Mouse (Mus musculus) CH12.LX (cell line): ENCODE results near the gene Akap10. TPM values are rescaled to one million over a fixed set of nuclear protein-coding genes. Genes with fewer than 3 reads are reported as not detected.

Experiments
- DNase-seq: peaks from one replicate; pipeline ENCODE4 v3.0.0-alpha.2; 2013; ENCODE audit errors: extremely low read depth
- H3K27ac ChIP-seq: 2 replicates; pipeline ENCODE4 v1.5.1; 2012; ENCODE audit warnings: low read depth, mild to moderate bottlenecking, control low read depth, moderate library complexity; ENCODE audit not compliant: insufficient read depth
- H3K27me3 ChIP-seq: replicated peaks from 2 replicates; pipeline ENCODE3; 2012; ENCODE audit warnings: inconsistent platforms
- H3K36me3 ChIP-seq, 2 experiments: replicated peaks in 1 of 2; 2 replicates each; pipeline versions ENCODE3 to v1.6.1; 2012; ENCODE audit warnings: inconsistent platforms in 1 of 2, low read length in 1 of 2, mild to moderate bottlenecking in 1 of 2, mixed read lengths in 1 of 2, moderate library complexity in 1 of 2; ENCODE audit not compliant: control insufficient read depth in 1 of 2, insufficient read depth in 1 of 2
- H3K4me1 ChIP-seq, 2 experiments: 2 replicates each; pipeline ENCODE4 v1.6.1; 2012; ENCODE audit warnings: inconsistent platforms in 1 of 2, moderate library complexity in 1 of 2; ENCODE audit not compliant: insufficient read depth in 2 of 2, control insufficient read depth in 1 of 2
- H3K4me2 ChIP-seq: 2 replicates; pipeline ENCODE4 v1.6.1; 2012; ENCODE audit warnings: low read depth, mild to moderate bottlenecking, control low read depth; ENCODE audit not compliant: poor library complexity, insufficient read depth, severe bottlenecking
- H3K4me3 ChIP-seq, 3 experiments: fragments of 150-350 bp in 1 of 3; sonication (generic) in 1 of 3; replicated peaks in 1 of 3; 2 replicates each; pipeline versions ENCODE3 to v1.5.1; 2011 to 2012; ENCODE audit warnings: low read depth in 2 of 3, low read length in 2 of 3, mild to moderate bottlenecking in 2 of 3, moderate library complexity in 2 of 3, control low read depth in 1 of 3, improper control_type of control experiment in 1 of 3, inconsistent platforms in 1 of 3, mixed read lengths in 1 of 3; ENCODE audit not compliant: poor library complexity in 1 of 3
- H3K79me2 ChIP-seq: replicated peaks from 2 replicates; pipeline ENCODE4 v1.6.1; 2012; ENCODE audit warnings: mild to moderate bottlenecking, moderate library complexity; ENCODE audit not compliant: control insufficient read depth, poor library complexity, insufficient read depth, severe bottlenecking; ENCODE audit errors: extremely low read depth
- H3K9ac ChIP-seq: 2 replicates; pipeline ENCODE4 v1.6.1; 2012; ENCODE audit warnings: low read depth, mild to moderate bottlenecking, control low read depth, moderate library complexity; ENCODE audit not compliant: insufficient read depth
- H3K9me3 ChIP-seq: replicated peaks from 2 replicates; pipeline ENCODE3; 2012; ENCODE audit warnings: low read length, inconsistent platforms, mixed read lengths
- CHD1 ChIP-seq: IDR thresholded peaks from 2 replicates; pipeline ENCODE4 v1.6.1; 2012; ENCODE audit warnings: low read depth, low read length, improper control_type of control experiment, inconsistent platforms
- CHD2 ChIP-seq: IDR thresholded peaks from 2 replicates; pipeline ENCODE4 v1.6.1; 2011; ENCODE audit warnings: low read length, improper control_type of control experiment
- CTCF ChIP-seq, 2 experiments: IDR thresholded peaks in 1 of 2; conservative IDR thresholded peaks in 1 of 2; 2 replicates each; pipeline ENCODE4 v1.5.1; 2011 to 2012; ENCODE audit warnings: low read depth in 2 of 2, low read length in 2 of 2, improper control_type of control experiment in 1 of 2, inconsistent platforms in 1 of 2, mild to moderate bottlenecking in 1 of 2, moderate library complexity in 1 of 2
- ELF1 ChIP-seq: IDR thresholded peaks from 2 replicates; pipeline ENCODE4 v1.6.1; 2014; ENCODE audit warnings: low read depth, mild to moderate bottlenecking, inconsistent platforms, low read length, improper control_type of control experiment
- EP300 ChIP-seq: IDR thresholded peaks from 2 replicates; pipeline ENCODE4 v1.6.1; 2011; ENCODE audit warnings: low read length, improper control_type of control experiment
- ETS1 ChIP-seq: conservative IDR thresholded peaks from 2 replicates; pipeline ENCODE4 v1.6.1; 2012; ENCODE audit warnings: low read depth, mild to moderate bottlenecking, inconsistent platforms, low read length, improper control_type of control experiment, moderate library complexity
- GABPA ChIP-seq: IDR thresholded peaks from 2 replicates; pipeline ENCODE4 v1.6.1; 2012; ENCODE audit warnings: low read depth, low read length, improper control_type of control experiment, inconsistent platforms; ENCODE audit not compliant: insufficient replicate concordance
- IRF4 ChIP-seq: IDR thresholded peaks from 2 replicates; pipeline ENCODE4 v1.6.1; 2014; ENCODE audit warnings: low read depth, mild to moderate bottlenecking, inconsistent platforms, low read length, improper control_type of control experiment
- MAZ ChIP-seq: IDR thresholded peaks from 2 replicates; pipeline ENCODE4 v1.6.1; 2012; ENCODE audit warnings: low read depth, mild to moderate bottlenecking, inconsistent platforms, low read length, improper control_type of control experiment, moderate library complexity
- MXI1 ChIP-seq: IDR thresholded peaks from 2 replicates; pipeline ENCODE4 v1.6.1; 2011; ENCODE audit warnings: mild to moderate bottlenecking, low read depth, low read length, improper control_type of control experiment
- MYC ChIP-seq: IDR thresholded peaks from 2 replicates; pipeline ENCODE4 v1.6.1; 2011; ENCODE audit warnings: low read depth, mild to moderate bottlenecking, improper control_type of control experiment, low read length
- NELFE ChIP-seq: IDR thresholded peaks from 2 replicates; pipeline ENCODE4 v1.6.1; 2011; ENCODE audit warnings: low read depth, low read length, improper control_type of control experiment
- PAX5 ChIP-seq: IDR thresholded peaks from 2 replicates; pipeline ENCODE4 v1.6.1; 2012; ENCODE audit warnings: low read length, inconsistent platforms, mixed read lengths
- POLR2AphosphoS2 ChIP-seq: IDR thresholded peaks from 2 replicates; pipeline ENCODE4 v1.6.1; 2011; ENCODE audit warnings: low read depth, low read length, improper control_type of control experiment
- RCOR1 ChIP-seq: conservative IDR thresholded peaks from 2 replicates; pipeline ENCODE4 v1.6.1; 2012; ENCODE audit warnings: low read depth, mild to moderate bottlenecking, inconsistent platforms, low read length, improper control_type of control experiment
- SIN3A ChIP-seq: IDR thresholded peaks from 2 replicates; pipeline ENCODE4 v1.6.1; 2012; ENCODE audit warnings: low read length, improper control_type of control experiment, inconsistent platforms
- TBP ChIP-seq: conservative IDR thresholded peaks from 2 replicates; pipeline ENCODE4 v1.6.1; 2011; ENCODE audit warnings: low read depth, low read length, improper control_type of control experiment
- TCF12 ChIP-seq: IDR thresholded peaks from 2 replicates; pipeline ENCODE4 v1.6.1; 2014; ENCODE audit warnings: low read depth, mild to moderate bottlenecking, inconsistent platforms, low read length, improper control_type of control experiment
- ZC3H11A ChIP-seq: IDR thresholded peaks from 2 replicates; pipeline ENCODE4 v1.6.1; 2012; ENCODE audit warnings: low read depth, mild to moderate bottlenecking, inconsistent platforms, low read length, improper control_type of control experiment
- ZMIZ1 ChIP-seq: IDR thresholded peaks from 2 replicates; pipeline ENCODE4 v1.6.1; 2012; ENCODE audit warnings: low read depth, mild to moderate bottlenecking, inconsistent platforms, low read length, improper control_type of control experiment
- ZNF384 ChIP-seq: IDR thresholded peaks from 2 replicates; pipeline ENCODE4 v1.6.1; 2012; ENCODE audit warnings: low read depth, low read length, improper control_type of control experiment, inconsistent platforms
- dilution Hi-C: fragments of 300-500 bp; cut with MboI; formaldehyde crosslinking; loops from 2 replicates; pipeline ENCODE4 v1.14.3; 2020; ENCODE audit warnings: low sequenced_read_pairs; ENCODE audit not compliant: extremely low pct_unique_long_range_greater_than_20kb, extremely low pct_ligation_motif_present
- in situ Hi-C: fragments of 300-500 bp; cut with MboI; formaldehyde crosslinking; loops from 3 replicates; pipeline ENCODE4 v1.14.3; 2019; ENCODE audit warnings: low sequenced_read_pairs, low pct_ligation_motif_present, low pct_unique_long_range_greater_than_20kb, mixed read lengths
- polyA plus RNA-seq: library from polyadenylated mRNA; unstranded; fragments of >175 nt; gene quantifications from 2 replicates; pipeline ENCODE4 v1.2.1, GENCODE M21; 2012; ENCODE audit warnings: low read depth; ENCODE audit not compliant: insufficient read length
- total RNA-seq, 2 experiments: library from RNA; depleted of rRNA; stranded (reverse); fragments of 300-350 nt in 1 of 2; fragments of >200 nt in 1 of 2; gene quantifications; 2 replicates each; pipeline ENCODE4 v1.2.3; 2012 to 2014

The Akap10 gene
- total and polyA plus RNA-seq, 3 experiments: 24.1 to 38.4 (median 25.3) TPM

GRCm38 (mm10) chr11:61919702-61920101 lies 10.3 kb downstream of the Akap10 start:
- Histone ChIP-seq H3K79me2 (peaks cover 29% of the 10 kb centered on the region), H3K36me3 (peaks cover 30 to 69% of the 10 kb centered on the region in 2 experiments), H3K27ac (no peak overlapping the region), H3K4me1 (peaks cover 2 to 20% of the 10 kb centered on the region in 2 experiments; a peak in 3 of 4 replicates), H3K9ac (no peak overlapping the region), H3K4me2 (no peak overlapping the region), H3K9me3 (no peaks in the 10 kb centered on the region), H3K27me3 (no peaks in the 10 kb centered on the region), H3K4me3 (no peak overlapping the region)
- TF ChIP-seq ZC3H11A: no peak
- TF ChIP-seq ZNF384: no peak
- TF ChIP-seq CHD2: no peak
- TF ChIP-seq MAZ: no peak
- no peak for TF ChIP-seq MXI1
- no peak for TF ChIP-seq IRF4
- no peak for TF ChIP-seq POLR2AphosphoS2
- TF ChIP-seq TBP: no peak
- no peak for TF ChIP-seq CTCF (conservative IDR thresholded peaks at IDR 0.05 in 1 of 2, IDR thresholded peaks at IDR 0.05 in 1 of 2; ENCODE audit: low read depth in 2 of 2, low read length in 2 of 2)
- TF ChIP-seq ETS1: no peak
- dilution Hi-C loops (no loop called here), in situ Hi-C loops (no loop called here)
- no peak for DNase-seq

GRCm38 (mm10) chr11:61908315-61908714 lies 21.7 kb downstream of the Akap10 start:
- in situ Hi-C loops (no loop called here), dilution Hi-C loops (no loop called here)
- Histone ChIP-seq H3K9me3 (no peaks in the 10 kb centered on the region), H3K4me1 (no peaks in the 10 kb centered on the region), H3K79me2 (peaks cover 16% of the 10 kb centered on the region), H3K27me3 (no peaks in the 10 kb centered on the region), H3K27ac (no peak overlapping the region), H3K36me3 (peaks cover 49 to 90% of the 10 kb centered on the region in 2 experiments), H3K4me2 (no peak overlapping the region), H3K4me3 (no peak overlapping the region), H3K9ac (no peak overlapping the region)
- DNase-seq: no peak
- TF ChIP-seq ETS1: no peak
- TF ChIP-seq CTCF (conservative IDR thresholded peaks at IDR 0.05 in 1 of 2, IDR thresholded peaks at IDR 0.05 in 1 of 2; ENCODE audit: low read depth in 2 of 2, low read length in 2 of 2): no peak
- TF ChIP-seq SIN3A: no peak
- no peak for TF ChIP-seq CHD2
- no peak for TF ChIP-seq GABPA
- no peak for TF ChIP-seq CHD1
- TF ChIP-seq NELFE: no peak
- TF ChIP-seq PAX5: no peak
- TF ChIP-seq ZMIZ1: no peak
- no peak for TF ChIP-seq ELF1
- no peak for TF ChIP-seq EP300
- TF ChIP-seq RCOR1: no peak
- TF ChIP-seq MYC: no peak
- no peak for TF ChIP-seq TCF12
- TF ChIP-seq ZNF384: no peak
- no peak for TF ChIP-seq IRF4
- TF ChIP-seq MAZ: no peak
